Mouse (Mus musculus): ENCODE measurements at regions not wholly inside any gene's neighbourhood (a gene's known extent, or its start where the extent isn't known, plus 50 kb on each side); places are given as distances from the start of the nearest gene placed in this dataset.
A peak's percentile ranks its signal among the peaks of the same experiment; 100 is the strongest.

GRCm38 (mm10) chr4:81178047-81178781 lies 264.4 kb downstream of the Mpdz start:
- DNase-seq (ENCODE audit: low spot score in 2 of 2), result peak in 1 of 2 experiments; percentile 3

GRCm38 (mm10) chr4:81178782-81179135 lies 263.9 kb downstream of the Mpdz start:
- DNase-seq (ENCODE audit: low spot score in 2 of 2), result peak; percentile 75 to 93

DNA sequence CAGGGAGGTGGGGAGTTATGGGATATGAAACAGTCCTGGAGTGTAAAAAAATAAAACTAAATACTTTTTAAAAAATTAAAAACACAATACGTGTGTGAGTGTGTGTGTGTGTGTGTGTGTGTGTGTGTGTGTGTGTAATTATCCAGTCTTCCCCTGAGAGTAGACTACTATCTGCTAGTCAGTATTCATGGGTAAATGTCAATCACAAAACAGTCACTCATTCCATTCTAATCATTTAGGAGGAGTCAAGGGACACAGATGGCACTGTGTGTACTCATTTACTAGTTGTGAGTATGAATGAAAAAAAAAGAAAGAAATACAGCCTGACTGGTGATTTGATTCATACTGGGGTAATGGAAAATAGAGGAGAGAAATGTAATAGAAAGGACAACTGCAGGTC lies 226.5 kb downstream of the Mpdz start:
- no peak for DNase-seq (ENCODE audit: low spot score in 2 of 2)

- no peak for DNase-seq (ENCODE audit: low spot score in 2 of 2)
Observed at GRCm38 (mm10) chr4:81217979-81218378, 224.6 kb downstream of the Mpdz start.

GRCm38 (mm10) chr4:81222034-81222433 lies 220.6 kb downstream of the Mpdz start:
- peak in 1 of 2 experiments; percentile 9 for DNase-seq (ENCODE audit: low spot score in 2 of 2)

DNA sequence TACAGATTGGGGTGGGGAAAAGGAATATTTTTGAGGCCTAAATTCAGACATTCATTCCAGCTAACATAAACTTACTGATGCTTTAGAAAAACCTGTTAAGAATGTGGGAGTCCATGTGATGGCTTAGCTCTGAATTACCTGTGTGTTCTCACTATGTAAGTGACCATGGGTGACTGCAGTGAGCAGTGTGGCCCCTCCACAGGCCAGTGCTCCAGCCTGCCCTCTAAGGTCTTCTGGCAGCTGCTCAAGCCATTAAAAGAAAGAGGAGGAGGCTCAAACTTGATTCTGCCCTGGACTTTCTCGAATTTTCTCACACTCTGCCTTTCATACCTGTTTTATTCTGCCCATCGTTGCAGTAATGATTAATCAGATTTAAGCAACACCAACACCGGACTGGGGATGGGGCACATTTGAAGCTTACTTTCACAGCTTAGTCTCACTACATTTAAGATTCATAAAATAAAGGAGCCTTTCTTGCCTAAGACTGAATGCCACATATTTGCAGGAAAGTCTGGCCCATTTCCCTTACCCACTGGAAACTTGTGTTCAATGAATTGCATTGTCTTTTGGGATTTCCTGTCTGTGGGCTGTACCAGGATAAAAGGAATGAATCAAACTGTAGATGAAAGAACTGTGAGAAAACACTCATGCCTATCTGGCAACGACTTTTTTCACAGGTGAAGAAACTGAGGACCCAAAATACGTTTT lies 220.0 kb downstream of the Mpdz start:
- no peak for DNase-seq (ENCODE audit: low spot score in 2 of 2)
